Comparison of ENCODE assay signal across 29 mouse cellular contexts in genomic region chr2:136588811-136589210, GRCm38 (mm10).
DNase-seq lines count a peak whose midpoint lies in the region; ATAC-seq lines count a peak whose summit lies in the region.
"Had no signal": no experiment of that assay in that cellular context is flagged by ENCODE, and none has a peak within 500 bp of the region (broad histone marks: within the 10 kb centered on the region; RNA-seq: fewer than 3 reads in every experiment).

No protein-coding gene starts in this region.

- peak; percentile 24 for DNase-seq in adrenal gland, adult 2 months
- DNase-seq in adrenal gland, postnatal 10 days: no peak
- peak; percentile 20 for DNase-seq in cerebellum, adult 11-12 months
- no peak for DNase-seq in cerebellum, postnatal 10 days
- no peak for DNase-seq in neural tube, embryonic 10.5 days (ENCODE audit: extremely low spot score, low spot score)
- no peak for DNase-seq in ovary, postnatal 36 days (ENCODE audit: low spot score)
- DNase-seq: B cell, adult 2 months; cerebellum, adult 11 months; cerebellum, postnatal 25 days; forebrain, postnatal 0 days; gastrocnemius, adult 2 months; gastrocnemius, postnatal 14 days; heart, adult 11 months; heart, postnatal 10 days; heart, postnatal 36 days; kidney, adult 11 months; kidney, adult 8-10 months had no signal

- H3K4me3 ChIP-seq in neural tube, embryonic 15.5 days (replicated peaks): no peak overlapping the region
- H3K4me3 ChIP-seq: embryonic facial prominence, embryonic 12.5 days; embryonic facial prominence, embryonic 15.5 days; gastrocnemius, adult 2 months; heart, embryonic 12.5 days; heart, embryonic 15.5 days; hindbrain, embryonic 10.5 days; hindbrain, embryonic 13.5 days; intestine, embryonic 15.5 days had no signal

- 55% methylated on average over 2 of the region's 2 CpGs for WGBS in neural tube, embryonic 15.5 days

- no peaks in the 10 kb centered on the region for H3K4me1 ChIP-seq in neural tube, embryonic 15.5 days
- H3K4me1 ChIP-seq: embryonic facial prominence, embryonic 12.5 days; embryonic facial prominence, embryonic 15.5 days; heart, embryonic 12.5 days; heart, embryonic 15.5 days; hindbrain, embryonic 10.5 days; hindbrain, embryonic 13.5 days; intestine, embryonic 15.5 days had no signal

- H3K9me3 ChIP-seq in neural tube, embryonic 15.5 days (replicated peaks): no peaks in the 10 kb centered on the region
- H3K9me3 ChIP-seq: embryonic facial prominence, embryonic 12.5 days; embryonic facial prominence, embryonic 15.5 days; heart, embryonic 12.5 days; heart, embryonic 15.5 days; hindbrain, embryonic 10.5 days; hindbrain, embryonic 13.5 days; intestine, embryonic 15.5 days had no signal

- 0 out of 2 replicates have a peak, but pooled peaks have one; percentile 21 for ATAC-seq in neural tube, embryonic 15.5 days (ENCODE audit: low FRiP score)
- ATAC-seq: forebrain, embryonic 14.5 days; forebrain, postnatal 0 days; hindbrain, embryonic 16.5 days; intestine, embryonic 15.5 days had no signal

- no peak overlapping the region; the same call in 1 of the 2 replicates for H3K27ac ChIP-seq in neural tube, embryonic 15.5 days (replicated peaks)
- H3K27ac ChIP-seq: embryonic facial prominence, embryonic 12.5 days; embryonic facial prominence, embryonic 15.5 days; gastrocnemius, adult 2 months; heart, embryonic 15.5 days; hindbrain, embryonic 10.5 days; hindbrain, embryonic 13.5 days; intestine, embryonic 15.5 days had no signal

- H3K4me2 ChIP-seq in neural tube, embryonic 15.5 days: no peak overlapping the region
- H3K4me2 ChIP-seq: embryonic facial prominence, embryonic 12.5 days; embryonic facial prominence, embryonic 15.5 days; heart, embryonic 12.5 days; heart, embryonic 15.5 days; hindbrain, embryonic 13.5 days; intestine, embryonic 15.5 days had no signal

- no peaks in the 10 kb centered on the region for H3K36me3 ChIP-seq in neural tube, embryonic 15.5 days
- H3K36me3 ChIP-seq: embryonic facial prominence, embryonic 12.5 days; embryonic facial prominence, embryonic 15.5 days; G1E; heart, embryonic 12.5 days; heart, embryonic 15.5 days; hindbrain, embryonic 10.5 days; hindbrain, embryonic 13.5 days; intestine, embryonic 15.5 days had no signal

- H3K9ac ChIP-seq in neural tube, embryonic 15.5 days (replicated peaks): no peak overlapping the region
- H3K9ac ChIP-seq: embryonic facial prominence, embryonic 12.5 days; embryonic facial prominence, embryonic 15.5 days; forebrain, postnatal 0 days; heart, embryonic 12.5 days; heart, embryonic 15.5 days; hindbrain, embryonic 13.5 days; intestine, embryonic 15.5 days had no signal

- H3K27me3 ChIP-seq in neural tube, embryonic 15.5 days (replicated peaks): no peaks in the 10 kb centered on the region
- H3K27me3 ChIP-seq: CH12.LX; embryonic facial prominence, embryonic 12.5 days; embryonic facial prominence, embryonic 15.5 days; heart, embryonic 12.5 days; heart, embryonic 15.5 days; hindbrain, embryonic 13.5 days; intestine, embryonic 15.5 days had no signal

Comparison
In these comparisons a context has a peak if more than half of its experiments do, and no peak if none do; other contexts are left out.
1. DNase-seq: peak in adrenal gland, adult 2 months (single experiment) and cerebellum, adult 11-12 months (single experiment); none in adrenal gland, postnatal 10 days (single experiment), cerebellum, postnatal 10 days (0 of 2), neural tube, embryonic 10.5 days (single experiment) and ovary, postnatal 36 days (single experiment).